Mouse (Mus musculus): ENCODE data around the gene Prkce. TPM values are rescaled to one million over a fixed set of nuclear protein-coding genes. Genes with fewer than 3 reads are reported as not detected.

Gene Prkce
- polyA plus RNA-seq, 1 experiment from 2014 or later, result 12.2 TPM

DNA sequence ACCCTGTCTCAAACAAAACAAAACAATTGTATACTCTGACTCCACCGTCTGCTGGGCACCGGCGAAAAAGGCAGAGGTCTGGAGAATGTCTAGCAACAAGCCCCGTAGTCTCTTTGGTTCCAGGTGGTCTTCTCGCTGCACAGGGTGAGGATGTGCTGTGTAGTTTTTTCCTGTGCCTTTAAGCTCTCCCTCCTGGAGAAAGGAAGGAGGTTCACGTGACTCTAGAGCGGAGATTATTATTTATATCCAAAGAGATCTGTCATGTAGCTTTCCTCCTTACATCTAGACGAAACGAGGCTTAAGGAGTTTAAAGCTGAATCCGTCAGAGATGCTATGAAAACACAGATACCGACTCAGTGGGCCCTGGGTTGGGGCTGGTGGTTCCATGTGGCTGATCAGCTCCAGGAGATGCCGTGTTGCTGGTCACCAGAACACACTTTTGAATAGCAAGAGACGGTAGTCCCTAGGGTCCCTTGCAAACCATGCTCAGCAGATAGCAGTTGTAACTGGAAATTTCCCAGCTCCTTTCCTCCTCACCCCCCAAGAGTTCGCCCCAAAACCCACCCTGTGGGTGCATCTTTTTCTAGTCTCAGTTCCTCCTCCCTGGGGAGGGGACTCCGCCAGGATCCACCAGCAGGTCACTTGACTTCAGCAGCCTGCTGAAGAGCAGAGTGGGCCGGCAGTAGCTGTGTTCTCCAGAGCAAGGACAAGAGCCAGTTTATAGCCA lies 196.9 kb downstream of the Prkce start:
- Histone ChIP-seq H3K4me2 (ENCODE audit: low read length) (no peak overlapping the region), H3K9me3 (ENCODE audit: control insufficient read depth, low read length) (no peaks in the 10 kb centered on the region), H3K4me1 (ENCODE audit: control insufficient read depth in 2 of 2, insufficient read depth in 2 of 2, low read length in 2 of 2) (peaks cover 24 to 35% of the 10 kb centered on the region in 2 experiments), H3K36me3 (ENCODE audit: control insufficient read depth, insufficient read depth, low read length) (no peaks in the 10 kb centered on the region), H3K27me3 (ENCODE audit: control insufficient read depth, insufficient read depth, low read length) (no peaks in the 10 kb centered on the region), H3K4me3 (ENCODE audit: control insufficient read depth in 1 of 2, insufficient read depth in 1 of 2, low read depth in 1 of 2, low read length in 2 of 2) (no peak overlapping the region), H3K27ac (replicated peaks in 1 of 2; ENCODE audit: control insufficient read depth in 1 of 2, insufficient read depth in 1 of 2, low read depth in 2 of 2, low read length in 2 of 2) (no peak overlapping the region), H3K9ac (ENCODE audit: low read length) (no peak overlapping the region)
- no peak for ATAC-seq (ENCODE audit: insufficient number of reproducible peaks, insufficient read depth, low FRiP score, low read depth)
- WGBS, result 42% methylated on average over 16 of the region's 16 CpGs

DNA sequence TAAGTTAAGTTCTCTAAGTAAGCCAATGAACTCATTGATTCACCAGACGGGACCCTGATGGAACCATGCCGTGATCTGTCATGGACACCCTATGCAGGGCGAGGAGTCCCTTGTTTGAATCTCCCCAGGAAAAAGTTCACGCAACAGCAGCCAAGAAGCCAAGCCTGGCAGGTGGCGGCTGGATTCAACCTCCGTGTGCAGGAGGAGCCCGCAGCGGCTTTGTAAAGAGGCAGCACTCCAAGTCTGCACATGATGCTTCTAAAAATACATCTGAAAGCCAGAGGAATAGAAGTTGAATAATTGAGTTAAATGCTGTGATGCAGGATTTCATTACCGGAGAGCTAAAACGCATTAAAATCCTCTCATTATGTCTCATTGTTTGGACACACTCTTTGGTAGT lies 199.3 kb downstream of the Prkce start:
- Histone ChIP-seq H3K4me2 (ENCODE audit: low read length) (peak overlapping the region; percentile 50), H3K27ac (replicated peaks in 1 of 2; ENCODE audit: control insufficient read depth in 1 of 2, insufficient read depth in 1 of 2, low read depth in 2 of 2, low read length in 2 of 2) (peak overlapping the region; percentile 23 to 79; a peak in 3 of 4 replicates)

DNA sequence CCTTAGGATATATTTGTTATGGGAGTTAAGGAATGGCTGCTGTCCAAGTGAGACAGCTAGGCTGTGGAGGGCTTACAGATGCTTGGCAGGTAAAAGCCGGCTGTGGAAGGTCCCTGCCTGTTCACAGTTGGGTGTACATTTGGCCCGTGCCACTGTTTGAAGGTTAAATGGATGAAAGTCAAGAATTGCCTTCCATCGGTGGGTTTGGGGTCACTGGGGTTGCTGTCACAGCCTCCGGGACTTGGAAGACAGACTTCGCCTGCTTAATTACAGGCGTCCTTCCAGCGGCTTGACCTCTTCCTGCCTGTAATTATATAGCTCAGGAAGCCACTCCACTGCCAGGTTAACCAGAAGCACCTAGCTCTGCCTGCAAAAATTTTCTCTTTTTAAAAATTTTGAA lies 200.1 kb downstream of the Prkce start:
- H3K9ac ChIP-seq (ENCODE audit: low read length), result no peak overlapping the region
- no peak overlapping the region for H3K4me3 ChIP-seq (ENCODE audit: control insufficient read depth in 1 of 2, insufficient read depth in 1 of 2, low read depth in 1 of 2, low read length in 2 of 2)
- H3K36me3 ChIP-seq (ENCODE audit: control insufficient read depth, insufficient read depth, low read length), result no peaks in the 10 kb centered on the region
- H3K27me3 ChIP-seq (ENCODE audit: control insufficient read depth, insufficient read depth, low read length), result no peaks in the 10 kb centered on the region
- 38% methylated on average over 7 of the region's 7 CpGs for WGBS
- H3K27ac ChIP-seq (replicated peaks in 1 of 2; ENCODE audit: control insufficient read depth in 1 of 2, insufficient read depth in 1 of 2, low read depth in 2 of 2, low read length in 2 of 2), result peak overlapping the region; percentile 48 to 79
- H3K9me3 ChIP-seq (ENCODE audit: control insufficient read depth, low read length), result no peaks in the 10 kb centered on the region
- no peak for ATAC-seq (ENCODE audit: insufficient number of reproducible peaks, insufficient read depth, low FRiP score, low read depth)
- H3K4me1 ChIP-seq (ENCODE audit: control insufficient read depth in 2 of 2, insufficient read depth in 2 of 2, low read length in 2 of 2), result peaks cover 36 to 52% of the 10 kb centered on the region in 2 experiments
- 0 out of 2 replicates have a peak overlapping the region, but pooled peaks have one; percentile 50 for H3K4me2 ChIP-seq (ENCODE audit: low read length)

More for the DNA sequence above, 199.3 kb downstream of the Prkce start:
- Histone ChIP-seq H3K27me3 (ENCODE audit: control insufficient read depth, insufficient read depth, low read length) (no peaks in the 10 kb centered on the region), H3K9me3 (ENCODE audit: control insufficient read depth, low read length) (no peaks in the 10 kb centered on the region), H3K9ac (ENCODE audit: low read length) (peak overlapping the region; percentile 44; the same call in 1 of the 2 replicates), H3K4me3 (ENCODE audit: control insufficient read depth in 1 of 2, insufficient read depth in 1 of 2, low read depth in 1 of 2, low read length in 2 of 2) (no peak overlapping the region), H3K36me3 (ENCODE audit: control insufficient read depth, insufficient read depth, low read length) (no peaks in the 10 kb centered on the region), H3K4me1 (ENCODE audit: control insufficient read depth in 2 of 2, insufficient read depth in 2 of 2, low read length in 2 of 2) (peaks cover 36 to 52% of the 10 kb centered on the region in 2 experiments)
- no peak for ATAC-seq (ENCODE audit: insufficient number of reproducible peaks, insufficient read depth, low FRiP score, low read depth)
- 36% methylated on average over 10 of the region's 10 CpGs for WGBS

DNA sequence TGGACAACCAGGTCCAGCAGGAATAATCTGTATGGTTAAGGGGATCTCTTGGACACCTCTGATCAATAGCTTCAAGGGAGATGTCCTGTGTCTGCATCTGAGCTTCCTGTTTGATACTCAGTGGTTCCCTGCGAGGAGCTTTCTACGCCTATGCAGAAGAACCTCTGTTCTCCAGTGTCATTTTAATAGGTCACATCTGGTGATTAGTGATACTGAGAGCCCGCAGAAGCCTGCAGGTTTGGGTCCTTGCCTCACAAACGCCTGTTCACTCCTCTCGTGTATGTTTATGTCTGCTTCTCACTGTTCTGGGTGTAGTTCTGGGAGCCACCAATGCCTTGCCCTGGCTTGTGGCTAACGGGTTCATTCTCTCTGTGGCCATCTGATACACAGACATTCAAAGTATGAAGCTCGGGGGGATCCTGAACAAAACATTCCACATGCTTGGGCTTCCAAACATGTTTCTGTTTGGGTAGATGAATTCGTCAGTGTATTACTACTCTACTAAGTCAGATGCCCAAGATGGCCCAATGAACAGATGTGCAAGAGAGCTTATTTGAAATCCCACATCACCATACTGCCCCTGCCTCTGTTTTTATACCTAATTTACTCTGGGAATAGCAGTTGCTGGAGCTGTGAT lies 202.6 kb downstream of the Prkce start:
- H3K27me3 ChIP-seq (ENCODE audit: control insufficient read depth, insufficient read depth, low read length), result no peaks in the 10 kb centered on the region
- H3K36me3 ChIP-seq (ENCODE audit: control insufficient read depth, insufficient read depth, low read length), result no peaks in the 10 kb centered on the region

DNA sequence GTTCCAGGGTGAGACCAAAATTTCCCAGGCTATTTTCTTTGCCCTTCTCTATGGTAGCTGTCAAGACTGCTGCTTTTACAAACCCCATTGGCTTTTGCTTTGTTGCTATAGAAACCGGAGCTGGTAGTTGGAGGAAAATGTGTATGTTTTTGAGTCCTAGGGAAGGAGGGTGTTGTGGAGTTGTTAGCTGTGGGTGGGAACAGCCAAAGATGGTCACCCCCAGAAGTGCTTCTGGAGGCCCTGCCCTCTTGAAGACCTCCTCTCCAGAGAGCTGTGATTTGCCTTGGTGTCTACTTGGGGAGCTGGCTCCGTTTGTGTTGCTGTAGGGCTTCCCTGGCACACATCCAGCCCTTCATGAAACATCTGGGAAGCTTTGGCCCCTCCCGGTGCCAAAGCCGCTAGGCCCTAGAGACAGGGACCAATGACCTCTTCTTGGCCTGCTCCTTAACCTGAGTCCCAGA lies 203.5 kb downstream of the Prkce start:
- H3K9ac ChIP-seq (ENCODE audit: low read length), result 0 out of 2 replicates have a peak overlapping the region, but pooled peaks have one; percentile 21
- no peaks in the 10 kb centered on the region for H3K27me3 ChIP-seq (ENCODE audit: control insufficient read depth, insufficient read depth, low read length)
- H3K9me3 ChIP-seq (ENCODE audit: control insufficient read depth, low read length), result no peaks in the 10 kb centered on the region
- peaks cover 23 to 37% of the 10 kb centered on the region in 2 experiments for H3K4me1 ChIP-seq (ENCODE audit: control insufficient read depth in 2 of 2, insufficient read depth in 2 of 2, low read length in 2 of 2)
- no peak overlapping the region for H3K4me2 ChIP-seq (ENCODE audit: low read length)
- H3K36me3 ChIP-seq (ENCODE audit: control insufficient read depth, insufficient read depth, low read length), result no peaks in the 10 kb centered on the region
- H3K4me3 ChIP-seq (ENCODE audit: control insufficient read depth in 1 of 2, insufficient read depth in 1 of 2, low read depth in 1 of 2, low read length in 2 of 2), result no peak overlapping the region
- peak overlapping the region in 1 of 2 experiments; percentile 37; a peak in 2 of 4 replicates for H3K27ac ChIP-seq (replicated peaks in 1 of 2; ENCODE audit: control insufficient read depth in 1 of 2, insufficient read depth in 1 of 2, low read depth in 2 of 2, low read length in 2 of 2)
- 25% methylated on average over 4 of the region's 4 CpGs for WGBS
- ATAC-seq (ENCODE audit: insufficient number of reproducible peaks, insufficient read depth, low FRiP score, low read depth), result no peak

More for the DNA sequence above, 202.6 kb downstream of the Prkce start:
- H3K9ac ChIP-seq (ENCODE audit: low read length), result no peak overlapping the region
- H3K4me2 ChIP-seq (ENCODE audit: low read length), result no peak overlapping the region
- no peak overlapping the region for H3K4me3 ChIP-seq (ENCODE audit: control insufficient read depth in 1 of 2, insufficient read depth in 1 of 2, low read depth in 1 of 2, low read length in 2 of 2)
- no peaks in the 10 kb centered on the region for H3K9me3 ChIP-seq (ENCODE audit: control insufficient read depth, low read length)
- peaks cover 26 to 39% of the 10 kb centered on the region in 2 experiments for H3K4me1 ChIP-seq (ENCODE audit: control insufficient read depth in 2 of 2, insufficient read depth in 2 of 2, low read length in 2 of 2)
- WGBS, result 50% methylated on average over 8 of the region's 8 CpGs
- H3K27ac ChIP-seq (replicated peaks in 1 of 2; ENCODE audit: control insufficient read depth in 1 of 2, insufficient read depth in 1 of 2, low read depth in 2 of 2, low read length in 2 of 2), result no peak overlapping the region
- no peak for ATAC-seq (ENCODE audit: insufficient number of reproducible peaks, insufficient read depth, low FRiP score, low read depth)

DNA sequence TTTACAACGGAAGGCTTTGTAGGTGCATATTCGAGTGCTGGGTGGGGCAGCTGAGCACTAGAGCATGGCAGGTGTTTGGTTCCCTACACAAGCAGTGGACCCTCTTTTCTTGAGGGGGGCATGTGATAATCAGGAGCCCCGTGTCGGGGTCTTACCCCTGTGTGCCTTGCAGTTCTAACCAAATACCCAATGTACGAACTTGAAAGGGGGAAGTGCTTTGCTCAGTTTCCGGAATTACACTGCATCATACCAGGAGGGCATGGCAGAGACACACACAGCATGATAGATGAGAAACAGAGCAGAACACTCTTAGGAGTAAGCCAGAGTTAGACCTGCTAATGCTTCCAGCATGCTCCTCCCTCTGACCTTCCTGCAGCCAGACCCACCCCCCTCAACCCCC lies 208.8 kb downstream of the Prkce start:
- no peak overlapping the region for H3K4me3 ChIP-seq (ENCODE audit: control insufficient read depth in 1 of 2, insufficient read depth in 1 of 2, low read depth in 1 of 2, low read length in 2 of 2)
- H3K9ac ChIP-seq (ENCODE audit: low read length), result no peak overlapping the region
- no peaks in the 10 kb centered on the region for H3K36me3 ChIP-seq (ENCODE audit: control insufficient read depth, insufficient read depth, low read length)
- 78% methylated on average over 6 of the region's 6 CpGs for WGBS
- H3K9me3 ChIP-seq (ENCODE audit: control insufficient read depth, low read length), result no peaks in the 10 kb centered on the region
- no peak for ATAC-seq (ENCODE audit: insufficient number of reproducible peaks, insufficient read depth, low FRiP score, low read depth)
- H3K27ac ChIP-seq (replicated peaks in 1 of 2; ENCODE audit: control insufficient read depth in 1 of 2, insufficient read depth in 1 of 2, low read depth in 2 of 2, low read length in 2 of 2), result no peak overlapping the region
- H3K4me2 ChIP-seq (ENCODE audit: low read length), result no peak overlapping the region
- no peaks in the 10 kb centered on the region for H3K27me3 ChIP-seq (ENCODE audit: control insufficient read depth, insufficient read depth, low read length)
- peaks cover 20 to 23% of the 10 kb centered on the region in 2 experiments for H3K4me1 ChIP-seq (ENCODE audit: control insufficient read depth in 2 of 2, insufficient read depth in 2 of 2, low read length in 2 of 2)

DNA sequence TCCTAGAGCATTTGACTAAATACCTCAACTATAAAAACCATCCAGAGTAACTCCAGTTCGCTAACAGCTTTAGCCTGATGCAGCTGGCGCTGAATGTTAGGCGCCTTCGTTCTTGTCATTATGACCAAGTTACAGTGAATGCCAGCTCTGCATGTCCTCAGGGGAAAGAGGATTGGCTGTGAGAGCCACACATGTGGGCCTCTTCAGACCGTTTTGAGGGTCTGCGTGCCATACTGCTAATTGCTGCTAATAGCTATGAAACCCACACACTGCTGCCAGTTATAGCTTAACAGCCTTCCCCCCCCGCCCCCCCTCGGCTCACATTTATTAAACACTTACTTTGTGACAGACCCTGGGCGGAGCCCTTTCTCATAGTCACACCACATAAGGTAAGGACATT lies 210.3 kb downstream of the Prkce start:
- Histone ChIP-seq H3K9ac (ENCODE audit: low read length) (no peak overlapping the region), H3K4me3 (ENCODE audit: control insufficient read depth in 1 of 2, insufficient read depth in 1 of 2, low read depth in 1 of 2, low read length in 2 of 2) (no peak overlapping the region), H3K4me2 (ENCODE audit: low read length) (no peak overlapping the region), H3K9me3 (ENCODE audit: control insufficient read depth, low read length) (no peaks in the 10 kb centered on the region), H3K36me3 (ENCODE audit: control insufficient read depth, insufficient read depth, low read length) (no peaks in the 10 kb centered on the region), H3K27me3 (ENCODE audit: control insufficient read depth, insufficient read depth, low read length) (no peaks in the 10 kb centered on the region), H3K4me1 (ENCODE audit: control insufficient read depth in 2 of 2, insufficient read depth in 2 of 2, low read length in 2 of 2) (peaks cover 20 to 24% of the 10 kb centered on the region in 2 experiments), H3K27ac (replicated peaks in 1 of 2; ENCODE audit: control insufficient read depth in 1 of 2, insufficient read depth in 1 of 2, low read depth in 2 of 2, low read length in 2 of 2) (no peak overlapping the region)
- no peak for ATAC-seq (ENCODE audit: insufficient number of reproducible peaks, insufficient read depth, low FRiP score, low read depth)
- WGBS, result 93% methylated on average over 9 of the region's 9 CpGs

All from heart, embryonic 14.5 days (tissue).